Mouse (Mus musculus): ENCODE measurements around the gene Actg2.

The Actg2 gene

GRCm38 (mm10) chr6:83479193-83479592, 56.9 kb downstream of the Actg2 start:
- DNase-seq (ENCODE audit: low spot score in 2 of 2) = no peak

DNA sequence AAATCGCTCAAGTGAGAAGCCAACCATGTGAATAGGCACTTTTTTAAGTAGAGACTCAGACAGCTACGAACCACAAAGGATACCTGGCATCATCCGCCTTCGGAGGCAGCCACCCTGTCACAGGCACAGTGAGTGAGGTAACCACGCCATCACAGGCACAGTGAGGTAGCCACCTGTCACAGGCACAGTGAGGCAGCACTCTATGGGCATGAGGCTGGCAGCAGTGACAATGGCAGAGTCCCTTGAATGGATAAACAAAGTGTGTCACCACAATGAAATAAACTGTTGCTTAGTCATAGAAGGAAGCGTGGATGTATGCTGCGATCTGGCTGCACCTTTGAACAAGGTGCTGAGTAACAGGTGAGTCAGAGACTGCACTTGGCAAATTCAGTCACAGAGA, 57.4 kb downstream of the Actg2 start:
- no peak for DNase-seq (ENCODE audit: low spot score in 2 of 2)

DNA sequence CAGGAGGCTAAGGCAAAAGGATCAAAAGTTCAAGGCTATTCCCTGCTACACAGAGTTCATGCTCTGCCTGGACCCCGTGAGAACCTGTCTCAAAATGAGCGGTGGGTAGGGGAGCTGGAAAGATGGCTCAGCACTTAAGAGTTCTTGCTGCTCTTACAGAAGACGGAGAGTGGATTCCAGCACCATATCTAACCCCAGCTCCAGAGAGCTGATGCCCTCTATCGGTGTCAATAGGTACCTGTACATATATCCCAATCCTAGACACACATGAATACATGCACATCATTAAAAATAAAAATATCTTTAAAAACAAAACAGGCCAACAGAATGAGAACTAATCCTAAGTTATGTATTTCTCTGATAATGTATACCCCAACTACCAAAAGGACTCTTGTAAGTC, 57.8 kb downstream of the Actg2 start:
- DNase-seq (ENCODE audit: low spot score in 2 of 2) = no peak

GRCm38 (mm10) chr6:83475431-83475830, 60.6 kb downstream of the Actg2 start:
- no peak for DNase-seq (ENCODE audit: low spot score in 2 of 2)

DNA sequence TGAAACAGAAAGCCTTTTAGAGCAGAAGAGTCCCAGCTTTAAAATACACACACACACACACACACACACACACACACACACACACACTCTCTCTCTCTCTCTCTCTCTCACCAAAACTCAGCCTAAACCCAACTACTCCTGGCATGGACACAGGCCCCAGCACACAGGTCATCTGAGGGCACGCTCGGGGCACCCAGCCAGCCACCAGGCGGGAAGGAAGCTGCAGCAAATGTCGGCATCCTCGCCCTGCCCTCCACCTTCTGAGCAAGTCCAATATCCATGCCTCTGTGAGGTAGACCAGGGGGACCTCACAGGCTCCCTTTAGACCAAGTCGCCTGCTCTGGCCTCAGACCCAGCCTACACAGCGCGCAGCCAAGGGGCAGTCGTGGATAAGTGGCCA, 62.8 kb downstream of the Actg2 start:
- no peak for DNase-seq (ENCODE audit: low spot score in 2 of 2)

DNA sequence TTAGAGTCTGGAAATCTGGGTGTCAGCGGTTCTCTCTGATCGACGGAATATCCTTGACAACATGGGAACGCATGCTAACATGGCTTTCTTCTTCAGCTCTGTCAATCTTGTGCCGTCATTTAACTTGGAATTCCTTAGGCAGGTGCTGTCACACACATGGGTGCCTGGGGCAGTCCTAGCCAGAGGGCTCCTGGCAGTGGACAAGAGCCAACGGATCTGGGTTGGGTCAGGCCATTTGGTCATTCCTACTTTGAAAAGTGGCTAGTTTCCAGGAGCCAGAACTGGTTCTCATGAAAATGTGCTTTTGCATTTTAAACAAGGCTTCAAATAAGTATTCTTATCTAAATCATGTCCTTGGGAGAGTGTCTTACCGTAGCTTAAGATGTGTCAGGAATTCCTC, 64.3 kb downstream of the Actg2 start:
- DNase-seq (ENCODE audit: low spot score in 2 of 2) = no peak

DNA sequence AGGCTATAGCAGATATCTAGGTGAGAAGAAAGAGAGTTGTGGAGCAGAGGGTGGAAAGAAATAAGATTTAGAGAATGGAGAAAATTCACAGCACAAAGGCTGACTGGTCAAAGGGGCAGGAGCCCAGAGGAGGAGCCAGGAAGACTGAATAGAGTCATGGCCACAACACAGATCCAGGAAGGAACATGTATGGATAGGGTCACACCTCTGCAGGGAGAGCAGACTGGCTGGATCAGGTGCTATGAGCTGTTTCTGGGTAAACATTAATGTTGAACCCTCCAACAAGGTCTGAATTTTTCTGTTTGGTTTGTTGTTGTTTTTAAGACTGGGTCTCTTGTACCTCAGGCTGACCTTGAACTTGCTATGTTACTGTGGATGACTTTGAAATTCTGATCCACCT, 72.1 kb downstream of the Actg2 start:
- DNase-seq (ENCODE audit: low spot score in 2 of 2) = no peak

Data from left cerebral cortex, adult 9 months (tissue).